Comparison of ENCODE assay signal across 7 mouse cellular contexts in genomic region chr5:64579086-64579485, GRCm38 (mm10).
DNase-seq lines count a peak whose midpoint lies in the region; ATAC-seq and TF ChIP-seq lines count a peak whose summit lies in the region.

No protein-coding gene starts in this region.

- TF ChIP-seq POLR2A in small intestine, adult 2 months (IDR thresholded peaks at IDR 0.05; ENCODE audit: low read depth, low read length): no peak

- WGBS in hindbrain, embryonic 11.5 days: 45% methylated on average over 5 of the region's 5 CpGs
- 47% methylated on average over 5 of the region's 5 CpGs for WGBS in hindbrain, embryonic 16.5 days
- 64% methylated on average over 5 of the region's 5 CpGs for WGBS in heart, postnatal 0 days
- 14% methylated on average over 5 of the region's 5 CpGs for WGBS in kidney, postnatal 0 days
- WGBS in small intestine, adult 2 months: 21% methylated on average over 5 of the region's 5 CpGs

- H3K4me1 ChIP-seq in hindbrain, embryonic 11.5 days (replicated peaks; ENCODE audit: control insufficient read depth, insufficient read depth, low read length): no peaks in the 10 kb centered on the region; the same call in 1 of the 2 replicates
- H3K4me1 ChIP-seq in hindbrain, embryonic 16.5 days (ENCODE audit: control insufficient read depth, insufficient read depth, low read depth, low read length): peaks cover 5% of the 10 kb centered on the region
- peaks cover 16% of the 10 kb centered on the region for H3K4me1 ChIP-seq in heart, postnatal 0 days (ENCODE audit: control insufficient read depth, insufficient read depth)
- H3K4me1 ChIP-seq in kidney, postnatal 0 days (replicated peaks; ENCODE audit: insufficient read depth, low read length): 0 out of 2 replicates have a peak, but pooled peaks cover 30% of the 10 kb centered on the region
- peaks cover 31% of the 10 kb centered on the region for H3K4me1 ChIP-seq in small intestine, adult 2 months (ENCODE audit: control insufficient read depth, insufficient read depth, insufficient read length, low read length)

- no peaks in the 10 kb centered on the region for H3K9me3 ChIP-seq in hindbrain, embryonic 11.5 days (ENCODE audit: control insufficient read depth, low read length)
- no peaks in the 10 kb centered on the region for H3K9me3 ChIP-seq in hindbrain, embryonic 16.5 days (ENCODE audit: control insufficient read depth, low read length)
- no peaks in the 10 kb centered on the region for H3K9me3 ChIP-seq in heart, postnatal 0 days (replicated peaks; ENCODE audit: control insufficient read depth, low read length)
- H3K9me3 ChIP-seq in kidney, postnatal 0 days (replicated peaks; ENCODE audit: low read length): no peaks in the 10 kb centered on the region

- DNase-seq in hindbrain, embryonic 11.5 days (ENCODE audit: low spot score): no peak
- no peak for DNase-seq in heart, postnatal 0 days (ENCODE audit: low spot score)
- DNase-seq in kidney, postnatal 0 days (ENCODE audit: low spot score): no peak
- no peak for DNase-seq in testis, postnatal 10 days (ENCODE audit: low spot score)
- DNase-seq in layer of hippocampus, postnatal 14 days (ENCODE audit: low spot score in 2 of 2): no peak

- H3K27ac ChIP-seq in hindbrain, embryonic 11.5 days (ENCODE audit: low read depth, low read length): 0 out of 2 replicates have a peak overlapping the region, but pooled peaks have one; percentile 67
- no peak overlapping the region for H3K27ac ChIP-seq in hindbrain, embryonic 16.5 days (ENCODE audit: low read depth, low read length)
- H3K27ac ChIP-seq in heart, postnatal 0 days (ENCODE audit: low read depth): peak overlapping the region; percentile 74; the same call in 1 of the 2 replicates
- H3K27ac ChIP-seq in kidney, postnatal 0 days: peak overlapping the region; percentile 88
- peak overlapping the region; percentile 33 for H3K27ac ChIP-seq in small intestine, adult 2 months (ENCODE audit: insufficient read depth, low read depth, low read length)

- H3K9ac ChIP-seq in hindbrain, embryonic 11.5 days (ENCODE audit: low read depth, low read length): no peak overlapping the region
- no peak overlapping the region for H3K9ac ChIP-seq in hindbrain, embryonic 16.5 days (ENCODE audit: low read depth, low read length)
- no peak overlapping the region for H3K9ac ChIP-seq in heart, postnatal 0 days (replicated peaks; ENCODE audit: low read depth, low read length)
- H3K9ac ChIP-seq in kidney, postnatal 0 days (ENCODE audit: low read depth, low read length): no peak overlapping the region

- TF ChIP-seq CTCF in heart, postnatal 0 days (IDR thresholded peaks at IDR 0.05; ENCODE audit: low read depth): no peak
- no peak for TF ChIP-seq CTCF in kidney, postnatal 0 days (IDR thresholded peaks at IDR 0.05; ENCODE audit: low read depth)
- no peak for TF ChIP-seq CTCF in small intestine, adult 2 months (IDR thresholded peaks at IDR 0.05; ENCODE audit: extremely low read depth, insufficient read length, insufficient replicate concordance, low read depth, low read length)

- no peaks in the 10 kb centered on the region for H3K27me3 ChIP-seq in hindbrain, embryonic 11.5 days (ENCODE audit: control insufficient read depth, insufficient read depth, low read length)
- H3K27me3 ChIP-seq in hindbrain, embryonic 16.5 days (replicated peaks; ENCODE audit: control insufficient read depth, insufficient read depth, low read length): no peaks in the 10 kb centered on the region
- H3K27me3 ChIP-seq in heart, postnatal 0 days (ENCODE audit: control insufficient read depth, insufficient read depth, low read length): no peaks in the 10 kb centered on the region
- H3K27me3 ChIP-seq in kidney, postnatal 0 days (ENCODE audit: insufficient read depth, low read length): no peaks in the 10 kb centered on the region
- H3K27me3 ChIP-seq in small intestine, adult 2 months (ENCODE audit: control insufficient read depth, insufficient read depth, low read length): no peaks in the 10 kb centered on the region

- no peak overlapping the region for H3K4me2 ChIP-seq in hindbrain, embryonic 11.5 days (replicated peaks; ENCODE audit: low read depth, low read length)
- H3K4me2 ChIP-seq in hindbrain, embryonic 16.5 days (ENCODE audit: low read length): no peak overlapping the region
- no peak overlapping the region for H3K4me2 ChIP-seq in heart, postnatal 0 days (ENCODE audit: low read depth, low read length)
- 0 out of 2 replicates have a peak overlapping the region, but pooled peaks have one; percentile 38 for H3K4me2 ChIP-seq in kidney, postnatal 0 days (ENCODE audit: low read length)

- no peaks in the 10 kb centered on the region for H3K36me3 ChIP-seq in hindbrain, embryonic 11.5 days (ENCODE audit: control insufficient read depth, insufficient read depth, low read length)
- H3K36me3 ChIP-seq in hindbrain, embryonic 16.5 days (ENCODE audit: control insufficient read depth, insufficient read depth, low read length): no peaks in the 10 kb centered on the region
- no peaks in the 10 kb centered on the region for H3K36me3 ChIP-seq in heart, postnatal 0 days (replicated peaks; ENCODE audit: control insufficient read depth, insufficient read depth, low read length)
- H3K36me3 ChIP-seq in kidney, postnatal 0 days (ENCODE audit: insufficient read depth, low read length): no peaks in the 10 kb centered on the region
- H3K36me3 ChIP-seq in small intestine, adult 2 months (ENCODE audit: control insufficient read depth, insufficient read depth, low read length): no peaks in the 10 kb centered on the region

- no peak for TF ChIP-seq EP300 in heart, postnatal 0 days (IDR thresholded peaks at IDR 0.05; ENCODE audit: low read depth)

- ATAC-seq in hindbrain, embryonic 11.5 days (ENCODE audit: low FRiP score): no peak
- ATAC-seq in hindbrain, embryonic 16.5 days: no peak
- ATAC-seq in heart, postnatal 0 days (ENCODE audit: insufficient read depth, low read depth): no peak
- peak; percentile 50 for ATAC-seq in kidney, postnatal 0 days (replicated peaks; ENCODE audit: low FRiP score, low read depth)

- no peak overlapping the region for H3K4me3 ChIP-seq in hindbrain, embryonic 11.5 days (ENCODE audit: low read depth, low read length)
- H3K4me3 ChIP-seq in hindbrain, embryonic 16.5 days (ENCODE audit: low read length): no peak overlapping the region
- no peak overlapping the region for H3K4me3 ChIP-seq in heart, postnatal 0 days (ENCODE audit: low read depth, low read length)
- no peak overlapping the region for H3K4me3 ChIP-seq in kidney, postnatal 0 days (replicated peaks; ENCODE audit: low read depth, low read length)
- H3K4me3 ChIP-seq in small intestine, adult 2 months (ENCODE audit: low read depth, low read length): no peak overlapping the region
